Mouse (Mus musculus) embryo, embryonic 11 days (tissue): ENCODE results near the gene Acvr2a.
A peak's percentile ranks its signal among the peaks of the same experiment; 100 is the strongest.
"Not testable (repeated sequence)": the region's sequence is repeated elsewhere in the genome, so short reads cannot be mapped to it uniquely, and the experiment has no call there.

ENCODE experiments used
- DNase-seq: peaks from one replicate; pipeline ENCODE4 v3.0.0-alpha.2; 2015

The Acvr2a gene

DNA sequence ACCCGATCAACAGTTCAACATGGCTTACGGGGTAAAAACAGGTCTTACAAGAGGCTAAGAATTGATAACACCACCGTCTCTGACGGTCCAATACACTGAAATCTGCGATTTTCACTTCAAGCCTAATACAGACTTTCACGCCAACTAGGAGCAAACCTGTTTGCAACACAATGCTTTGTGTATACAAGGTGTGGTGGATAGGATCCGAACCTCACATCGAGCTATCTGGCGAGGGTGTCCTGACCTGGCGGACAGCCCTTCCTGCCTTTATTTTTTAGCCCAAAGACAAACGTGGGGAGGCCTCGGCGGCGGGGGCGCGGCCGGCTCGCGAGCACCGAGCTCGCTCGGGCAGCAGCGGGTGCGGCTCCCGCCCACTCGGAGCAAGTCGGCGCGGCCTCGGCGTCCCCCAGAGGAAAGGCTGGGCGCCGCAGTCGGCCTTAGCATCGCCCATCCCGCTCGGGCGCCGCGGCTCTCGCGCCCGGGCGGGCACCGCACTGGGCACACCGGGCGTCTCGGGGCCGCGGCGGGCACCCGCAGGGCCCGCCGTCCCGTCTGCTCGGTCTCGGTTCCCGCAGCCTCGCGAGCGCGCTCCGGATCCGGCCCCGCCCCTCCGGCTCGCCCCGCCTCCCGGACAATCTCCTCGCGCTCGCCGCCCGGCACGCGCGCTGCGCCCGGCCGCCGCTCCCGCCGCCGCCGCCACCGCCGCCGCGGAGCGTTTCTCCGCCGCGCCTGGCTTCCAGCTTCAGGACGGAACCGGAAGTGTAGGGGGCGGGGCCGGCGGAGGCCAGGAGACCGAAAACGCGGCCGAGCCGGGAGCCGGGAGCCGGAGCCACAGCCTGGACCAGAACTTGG is at the start of gene Acvr2a:
TSS of gene Acvr2a (plus strand) at position 739 of the 852 bp plus-strand sequence.
- peak; percentile 94 for DNase-seq

- DNase-seq, result no peak
Observed at GRCm38 (mm10) chr2:48766513-48766912, 47.4 kb upstream of the Acvr2a start.

GRCm38 (mm10) chr2:48767778-48768177 is 46.1 kb upstream of the Acvr2a start:
- DNase-seq, result no peak

DNA sequence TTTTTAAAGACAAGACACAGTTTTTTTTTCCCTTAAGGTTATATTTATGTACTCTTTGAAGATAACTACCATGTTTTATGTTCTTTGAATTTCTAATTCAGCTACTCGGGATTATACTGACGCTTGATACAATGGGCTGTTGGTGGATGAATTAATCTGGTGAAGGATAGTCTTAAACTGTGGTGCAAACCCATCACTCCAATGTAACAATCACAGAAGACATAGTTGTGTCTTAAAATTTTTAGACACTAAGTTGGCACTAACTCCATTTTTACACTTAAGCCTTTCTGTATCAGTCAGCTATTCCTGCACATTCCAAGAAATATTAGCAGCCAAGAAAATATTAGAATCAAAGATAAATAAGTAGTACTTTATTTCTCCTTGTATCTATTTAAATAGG is 45.7 kb upstream of the Acvr2a start:
- no peak for DNase-seq

GRCm38 (mm10) chr2:48770100-48770499 is 43.8 kb upstream of the Acvr2a start:
- no peak for DNase-seq

GRCm38 (mm10) chr2:48770634-48771033 is 43.3 kb upstream of the Acvr2a start:
- DNase-seq, result no peak

- no peak for DNase-seq
Observed at GRCm38 (mm10) chr2:48775281-48775680, 38.6 kb upstream of the Acvr2a start.

GRCm38 (mm10) chr2:48788901-48789300 is 25.0 kb upstream of the Acvr2a start:
- DNase-seq, result no peak

GRCm38 (mm10) chr2:48814223-48815038 is 522 bp downstream of the Acvr2a start:
- DNase-seq, result peak; percentile 60

GRCm38 (mm10) chr2:48815039-48815590 is 1.2 kb downstream of the Acvr2a start:
- DNase-seq, result peak; percentile 3

DNA sequence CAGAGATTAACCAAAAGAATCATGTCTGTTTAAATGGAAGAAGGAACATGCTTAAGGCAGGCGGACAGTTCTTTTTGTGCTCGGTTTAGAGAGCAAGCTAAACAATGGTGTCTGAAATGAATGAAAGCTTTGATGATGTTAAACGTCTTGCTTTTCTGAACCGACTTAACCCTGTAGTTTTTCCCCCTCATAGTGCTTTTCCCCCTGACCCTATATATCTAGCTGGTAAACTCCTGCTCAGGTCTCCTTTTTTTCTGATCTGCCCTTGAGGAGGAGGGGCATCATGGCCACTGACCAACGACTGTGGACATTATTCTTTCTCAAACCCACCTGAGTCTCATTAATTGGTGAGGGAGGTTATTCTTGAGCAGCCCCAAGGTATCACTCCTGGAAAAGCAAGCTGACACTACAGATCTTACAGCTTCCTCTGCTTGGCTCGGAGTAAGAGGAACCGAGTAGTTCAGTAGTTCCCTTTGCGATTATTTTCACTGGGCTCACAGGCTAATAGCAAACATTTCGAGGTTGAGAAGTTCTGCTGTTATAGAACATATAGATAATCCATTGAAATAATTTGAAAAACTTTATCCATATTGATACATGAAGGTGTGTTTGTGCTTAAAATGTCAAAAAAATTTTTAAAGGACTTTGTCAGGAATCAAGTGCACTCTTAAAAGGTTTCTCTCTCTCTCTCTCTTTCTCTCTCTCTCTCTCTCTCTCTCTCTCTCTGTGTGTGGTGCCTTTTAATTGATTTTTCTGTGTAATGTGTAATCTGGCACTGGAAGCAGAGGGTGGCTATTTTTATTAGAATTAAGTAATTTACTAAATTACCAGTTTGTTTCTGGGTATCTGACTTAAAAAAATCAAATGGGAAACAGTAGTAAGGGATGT is 2.5 kb downstream of the Acvr2a start:
- DNase-seq, result peak; percentile 12

GRCm38 (mm10) chr2:48825878-48826277 is 12.0 kb downstream of the Acvr2a start:
- no peak for DNase-seq

DNA sequence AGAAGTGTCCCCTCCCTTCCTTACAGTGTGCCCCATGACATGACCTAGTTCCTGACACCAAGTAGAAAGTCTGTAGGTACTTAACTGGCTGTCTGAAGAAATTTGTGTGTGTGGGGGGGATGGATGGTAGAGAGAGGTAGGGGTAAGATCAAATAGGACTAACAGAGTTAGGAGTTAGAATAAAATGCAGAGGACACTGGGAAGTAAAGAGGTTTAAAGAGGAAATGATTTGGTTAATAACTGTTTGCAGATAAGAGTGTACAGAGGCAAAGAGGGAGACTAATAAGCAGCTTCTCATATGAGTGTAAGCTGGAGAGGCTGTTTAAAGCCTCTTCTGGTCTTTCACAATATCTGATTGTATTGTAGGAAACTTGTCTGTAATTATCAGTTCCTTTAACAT is 12.5 kb downstream of the Acvr2a start:
- DNase-seq, result no peak

DNA sequence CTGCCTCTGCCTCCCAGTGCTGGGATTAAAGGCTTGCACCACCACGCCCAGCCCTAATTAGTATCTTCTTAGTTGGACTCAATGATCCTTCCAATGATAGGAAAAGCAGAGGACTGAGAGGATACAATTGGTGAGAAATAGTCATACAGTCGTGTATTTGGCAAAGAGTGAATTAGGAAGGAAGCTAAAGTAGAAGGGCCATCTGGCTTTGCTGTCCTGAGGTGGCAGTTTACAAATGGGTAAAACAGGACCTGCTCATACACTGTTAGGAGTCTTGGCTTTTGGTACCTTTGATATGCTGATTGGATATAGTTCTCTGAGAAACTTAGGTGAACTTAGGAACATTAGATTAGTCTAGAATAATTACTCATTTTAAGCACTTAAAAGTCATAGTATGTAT is 16.6 kb downstream of the Acvr2a start:
- no peak for DNase-seq

DNA sequence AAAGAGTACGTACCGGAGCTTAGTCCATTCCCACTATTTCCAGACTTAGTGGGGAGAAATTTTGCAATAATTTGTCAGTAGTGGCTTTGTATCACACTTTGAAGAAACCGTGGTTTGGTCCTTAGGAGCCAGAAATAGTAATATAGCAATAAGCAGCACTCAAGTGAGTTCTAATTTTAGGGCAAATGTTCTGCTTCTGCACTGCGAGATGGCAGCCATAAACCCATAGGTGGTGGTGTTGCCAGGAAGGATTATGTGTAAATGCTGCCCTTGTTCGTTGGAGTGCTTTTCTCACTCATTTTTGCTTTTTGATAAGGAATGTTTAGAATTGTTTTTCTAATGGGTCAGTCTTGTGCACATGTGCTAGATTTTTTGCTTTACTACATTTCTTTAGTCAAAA is 18.4 kb downstream of the Acvr2a start:
- no peak for DNase-seq

DNA sequence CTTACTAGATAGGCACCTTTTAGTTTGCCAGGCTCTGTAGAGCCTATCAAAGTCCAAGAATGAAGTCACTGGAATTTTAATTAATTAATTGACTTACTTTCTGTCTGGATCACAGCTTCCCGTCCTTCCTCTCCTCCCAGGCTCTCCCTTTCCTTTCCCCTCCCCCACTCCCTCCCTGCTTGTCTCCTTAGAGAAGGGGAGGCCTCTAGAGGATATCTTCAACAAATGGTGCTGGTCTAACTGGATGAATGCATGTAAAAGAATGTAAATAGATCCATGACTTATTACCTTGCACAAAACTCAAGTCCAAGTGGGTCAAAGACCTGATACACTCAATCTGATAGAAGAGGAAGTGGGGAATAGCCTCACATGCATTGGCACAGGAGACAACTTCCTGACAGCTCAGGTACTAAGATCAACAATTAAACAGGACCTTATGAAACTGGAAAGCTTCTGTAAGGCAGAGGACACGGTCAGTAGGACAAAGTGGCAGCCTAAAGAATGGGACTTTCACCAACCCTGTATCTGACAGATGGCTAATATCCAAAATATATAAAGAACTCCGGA is 20.1 kb downstream of the Acvr2a start:
- DNase-seq, result peak; percentile 13

DNA sequence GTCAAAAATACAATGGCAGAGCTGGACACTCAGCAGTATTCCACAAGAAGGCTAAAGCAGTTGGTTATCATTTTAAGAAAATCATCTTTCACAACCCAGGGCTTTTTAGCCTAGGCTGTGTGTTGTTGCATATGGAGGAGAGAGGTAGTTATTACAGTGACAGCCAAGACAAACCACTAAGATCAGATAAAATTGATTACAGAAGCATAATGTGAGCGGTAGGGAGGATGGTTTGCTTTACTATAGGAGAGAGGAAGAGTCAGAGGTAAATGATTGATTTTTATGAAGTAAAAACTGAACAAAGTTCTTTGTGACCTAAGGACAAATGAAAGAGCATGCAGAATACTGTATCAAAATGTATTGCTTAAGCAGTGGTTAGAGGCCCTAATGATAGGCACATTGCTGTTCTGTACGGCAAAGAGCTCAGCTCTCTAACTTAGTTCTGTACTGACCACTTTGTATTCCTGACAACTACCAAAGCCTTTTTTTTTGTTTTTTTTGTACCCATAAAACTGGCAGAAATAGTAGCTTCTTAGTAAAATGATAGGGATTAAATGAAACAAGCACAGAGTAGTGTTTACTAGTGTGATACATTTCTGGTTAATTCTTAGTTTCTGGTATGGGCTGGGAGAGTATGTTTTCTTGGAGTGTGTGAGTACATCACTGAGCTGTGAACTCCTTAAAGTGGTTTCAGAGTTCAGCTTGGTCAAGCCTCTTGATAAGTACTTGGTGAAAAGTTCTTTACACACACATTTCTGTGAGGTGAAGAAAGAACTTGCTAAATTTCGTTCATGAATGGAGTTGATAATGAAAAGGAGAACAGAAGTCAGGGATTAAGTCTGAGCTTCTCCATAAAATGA is 27.9 kb downstream of the Acvr2a start:
- no peak for DNase-seq

- DNase-seq, result peak; percentile 32
Observed at GRCm38 (mm10) chr2:48846689-48847398, 32.9 kb downstream of the Acvr2a start.

DNA sequence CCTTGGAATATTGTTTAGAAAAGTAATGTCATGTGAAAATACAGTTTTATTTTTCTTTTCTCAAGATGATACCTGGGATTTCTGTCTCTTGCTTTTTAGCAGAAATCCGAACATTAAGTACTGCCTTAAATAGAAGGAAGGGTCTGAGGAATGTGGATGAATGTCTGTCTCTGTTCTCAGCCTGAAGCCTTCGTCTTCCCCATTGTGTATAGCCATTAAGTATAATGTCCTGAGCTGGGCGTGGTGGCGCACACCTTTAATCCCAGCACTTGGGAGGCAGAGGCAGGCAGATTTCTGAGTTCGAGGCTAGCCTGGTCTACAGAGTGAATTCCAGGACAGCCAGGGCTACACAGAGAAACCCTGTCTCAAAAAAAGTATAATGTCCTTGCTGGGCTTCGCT is 51.7 kb downstream of the Acvr2a start:
- not testable (repeated sequence) for DNase-seq

DNA sequence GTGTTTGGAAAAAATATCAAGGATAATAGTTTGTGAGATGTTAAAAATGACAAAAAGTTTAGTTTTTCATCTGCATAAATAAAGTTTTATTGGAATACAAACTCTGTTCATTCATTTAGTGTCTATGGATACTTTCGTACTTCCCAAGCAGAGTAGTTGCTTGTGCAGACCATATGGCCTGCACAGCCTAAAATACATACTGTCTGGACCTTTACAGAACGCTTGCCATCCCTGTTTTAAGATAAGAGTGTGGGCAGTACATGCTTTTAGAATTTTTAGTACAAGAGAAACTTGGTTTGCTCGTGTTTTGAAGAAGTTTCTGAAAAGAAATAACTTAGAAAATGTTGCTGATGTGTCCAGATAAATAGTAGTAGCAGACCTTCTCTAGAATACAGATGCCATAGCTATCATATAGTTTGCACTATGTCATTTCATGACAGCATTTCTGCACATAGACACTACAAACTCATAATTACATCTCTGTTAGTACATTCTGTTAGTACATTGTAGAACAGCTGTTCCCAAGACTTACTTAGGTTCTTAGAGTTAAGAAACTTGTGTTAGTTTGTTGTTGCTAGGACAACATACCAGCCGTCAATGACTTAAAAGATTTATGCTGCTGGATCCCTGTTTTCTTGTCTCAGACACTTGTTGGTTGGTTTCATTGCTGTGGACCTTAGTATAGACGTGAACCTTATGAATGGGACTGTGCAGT is 54.4 kb downstream of the Acvr2a start:
- DNase-seq, result no peak
